ENCODE assay signal across 8 mouse cellular contexts in the genomic region with DNA sequence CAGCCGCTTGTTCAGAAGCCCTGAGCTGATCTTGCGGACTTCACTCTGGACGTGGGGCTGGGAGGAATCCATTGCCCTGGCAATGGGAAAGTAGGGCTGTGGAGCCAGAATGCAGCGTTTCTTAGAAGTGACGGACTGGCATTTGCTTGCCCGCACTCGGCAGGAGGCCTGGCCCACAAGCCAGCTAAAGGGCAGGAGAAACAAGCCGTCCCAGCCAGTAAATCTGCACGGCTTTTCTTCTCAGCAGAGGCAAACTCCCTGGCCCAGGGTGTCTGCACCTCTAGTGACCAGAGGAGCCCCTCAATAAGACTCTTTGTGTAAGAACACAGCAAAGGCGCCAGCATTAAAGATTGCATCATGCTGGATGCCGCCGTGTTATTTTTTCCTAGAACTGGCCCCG. TPM values are rescaled to one million over a fixed set of nuclear protein-coding genes. Genes with fewer than 3 reads are reported as not detected.
DNase-seq lines count a peak whose midpoint lies in the region; ATAC-seq and TF ChIP-seq lines count a peak whose summit lies in the region.

No protein-coding gene starts in this region.

- H3K9me3 ChIP-seq in heart, embryonic 15.5 days (replicated peaks), result no peaks in the 10 kb centered on the region
- H3K9me3 ChIP-seq in midbrain, embryonic 10.5 days (replicated peaks), result no peaks in the 10 kb centered on the region

- H3K36me3 ChIP-seq in heart, embryonic 15.5 days, result peaks cover 10% of the 10 kb centered on the region
- peaks cover 11% of the 10 kb centered on the region; the same call in 1 of the 2 replicates for H3K36me3 ChIP-seq in midbrain, embryonic 10.5 days

- H3K4me2 ChIP-seq in heart, embryonic 15.5 days, result no peak overlapping the region

- TF ChIP-seq POLR2A in lung, adult 2 months (IDR thresholded peaks at IDR 0.05; ENCODE audit: borderline replicate concordance, extremely low read depth, low read depth, low read length), result no peak

- H3K4me3 ChIP-seq in heart, embryonic 15.5 days, result no peak overlapping the region
- H3K4me3 ChIP-seq in midbrain, embryonic 10.5 days, result 0 out of 2 replicates have a peak overlapping the region, but pooled peaks have one; percentile 2
- no peak overlapping the region for H3K4me3 ChIP-seq in lung, adult 2 months (replicated peaks; ENCODE audit: extremely low read depth, low read depth, low read length)

- H3K27me3 ChIP-seq in heart, embryonic 15.5 days, result no peaks in the 10 kb centered on the region
- no peaks in the 10 kb centered on the region for H3K27me3 ChIP-seq in midbrain, embryonic 10.5 days (ENCODE audit: low read depth, poor library complexity, severe bottlenecking)

- peak overlapping the region; percentile 55 for H3K27ac ChIP-seq in heart, embryonic 15.5 days
- H3K27ac ChIP-seq in midbrain, embryonic 10.5 days (replicated peaks), result peak overlapping the region; percentile 74

- no peak for DNase-seq in heart, adult 9 months (ENCODE audit: low spot score in 2 of 2)
- DNase-seq in fibroblast of lung, adult 2 months (ENCODE audit: low read depth), result peak; percentile 93
- no peak for DNase-seq in midbrain, embryonic 10.5 days (ENCODE audit: low spot score)
- DNase-seq in thymus, postnatal 36 days, result no peak
- no peak for DNase-seq in lung, adult 2 months
- no peak for DNase-seq in right cerebral cortex, postnatal 25 days

- peaks cover 29% of the 10 kb centered on the region for H3K4me1 ChIP-seq in heart, embryonic 15.5 days (replicated peaks)
- H3K4me1 ChIP-seq in midbrain, embryonic 10.5 days, result peaks cover 28% of the 10 kb centered on the region
- H3K4me1 ChIP-seq in lung, adult 2 months (ENCODE audit: control insufficient read depth, insufficient read depth, low read length), result peaks cover 15% of the 10 kb centered on the region

- TF ChIP-seq CTCF in lung, adult 2 months (IDR thresholded peaks at IDR 0.05; ENCODE audit: insufficient read depth, low read length), result no peak

- no peak for ATAC-seq in heart, embryonic 15.5 days (replicated peaks; ENCODE audit: insufficient number of reproducible peaks, insufficient read depth, low FRiP score, low read depth)
- ATAC-seq in cerebellum, adult (ENCODE audit: insufficient number of reproducible peaks, low FRiP score, low TSS enrichment), result peak; percentile 67

- WGBS in heart, embryonic 15.5 days, result 45% methylated on average over 13 of the region's 13 CpGs
- WGBS in midbrain, embryonic 10.5 days, result 33% methylated on average over 13 of the region's 13 CpGs
- 47% methylated on average over 13 of the region's 13 CpGs for WGBS in lung, adult 2 months

- H3K9ac ChIP-seq in heart, embryonic 15.5 days, result no peak overlapping the region

RNA-seq across cellular contexts. Expression of gene Elk3, which starts 55.6 kb away (rescaled TPM):
- 31.7 and 33.5 TPM in 2 replicates for polyA plus RNA-seq in heart, embryonic 15.5 days (2015; fragmentation: Nextera tagmentation; extraction: Ambion mirVana)
- polyA plus RNA-seq in midbrain, embryonic 10.5 days (2016; fragmentation: Nextera tagmentation; extraction: Ambion mirVana), result 9.8 and 10.6 TPM in 2 replicates
- 76.0 and 99.4 TPM in 2 replicates for polyA plus RNA-seq in lung, adult 2 months (2012; rRNA removed)
